Mouse (Mus musculus) pancreas, adult 10 weeks (tissue): Measurements from ENCODE around the gene Mcpt9. TPM values are rescaled to one million over a fixed set of nuclear protein-coding genes. Genes with fewer than 3 reads are reported as not detected.

Experiments
- polyA plus RNA-seq: library from polyadenylated mRNA; stranded (reverse); fragments of 350-450 nt; fragmentation: Illumina TruSeq; extraction: RNeasy Lipid Tissue Mini Kit (QIAGEN cat#74804); gene quantifications from one replicate; pipeline ENCODE4 v1.2.3, GENCODE M21; 2015; ENCODE audit warnings: low read depth, low replicate concordance; ENCODE audit not compliant: insufficient read depth

The Mcpt9 gene
- not detected for polyA plus RNA-seq

GRCm38 (mm10) chr14:56030395-56030794 is at the start of gene Mcpt9:
Mcpt9 (minus strand) TSS chr14:56030495.

GRCm38 (mm10) chr14:56062213-56062612 is 31.9 kb upstream of the Mcpt9 start, which contains the start of gene Mcpt4:
Mcpt4 (minus strand) TSS chr14:56062313.

GRCm38 (mm10) chr14:56041792-56042191 is 11.5 kb upstream of the Mcpt9 start, which contains the start of gene Mcpt2:
Mcpt2 (plus strand) TSS chr14:56042041.

GRCm38 (mm10) chr14:56017671-56018070 is 12.6 kb downstream of the Mcpt9 start, which contains the start of gene Mcpt1:
Mcpt1 (plus strand) TSS chr14:56017971.

Other genes with a start within 250 kb of the Mcpt9 start
- gene Adcy4, start 246.4 kb downstream of the Mcpt9 start, polyA plus RNA-seq, result 14.4 TPM
- gene Ripk3, start 241.6 kb downstream of the Mcpt9 start, polyA plus RNA-seq, result 2.2 TPM
- gene Nfatc4, start 207.4 kb downstream of the Mcpt9 start, polyA plus RNA-seq, result 5.5 TPM
- 2.1 TPM for gene Nynrin, start 176.5 kb downstream of the Mcpt9 start, polyA plus RNA-seq
- not detected for gene Cbln3, start 146.1 kb downstream of the Mcpt9 start, polyA plus RNA-seq
- gene Khnyn, start 145.5 kb downstream of the Mcpt9 start, polyA plus RNA-seq, result 5.2 TPM
- 11.8 TPM for gene Sdr39u1, start 130.2 kb downstream of the Mcpt9 start, polyA plus RNA-seq
- 2.5 TPM for gene Cma1, start 85.8 kb downstream of the Mcpt9 start, polyA plus RNA-seq
- not detected for gene Cma2, start 79.5 kb downstream of the Mcpt9 start, polyA plus RNA-seq
- gene Mcpt1, start 12.5 kb downstream of the Mcpt9 start, polyA plus RNA-seq, result not detected
- gene Mcpt2, start 11.5 kb upstream of the Mcpt9 start, polyA plus RNA-seq, result not detected
- not detected for gene Mcpt4, start 31.8 kb upstream of the Mcpt9 start, polyA plus RNA-seq
- gene Mcpt8, start 54.8 kb upstream of the Mcpt9 start, polyA plus RNA-seq, result not detected
- not detected for gene Ctsg, start 72.1 kb upstream of the Mcpt9 start, polyA plus RNA-seq
- not detected for gene Gzme, start 90.1 kb upstream of the Mcpt9 start, polyA plus RNA-seq
- gene Gzmd, start 102.1 kb upstream of the Mcpt9 start, polyA plus RNA-seq, result not detected
- not detected for gene Gzmg, start 129.1 kb upstream of the Mcpt9 start, polyA plus RNA-seq
- gene Gzmn, start 144.1 kb upstream of the Mcpt9 start, polyA plus RNA-seq, result not detected
- not detected for gene Gzmf, start 180.9 kb upstream of the Mcpt9 start, polyA plus RNA-seq
- not detected for gene Gzmc, start 204.2 kb upstream of the Mcpt9 start, polyA plus RNA-seq
- gene Gzmb, start 231.8 kb upstream of the Mcpt9 start, polyA plus RNA-seq, result not detected